Mouse (Mus musculus) naive thymus-derived CD4-positive, alpha-beta T cell, adult 2 months (primary cell): ENCODE measurements around the gene Parp14.

Source experiments
- DNase-seq: peaks from one replicate; pipeline ENCODE4 v3.0.0-alpha.2; 2011; ENCODE audit warnings: low read depth

Gene Parp14

GRCm38 (mm10) chr16:35787163-35787562, 84.2 kb downstream of the Parp14 start:
- DNase-seq, result no peak

- no peak for DNase-seq
These were observed 87.1 kb downstream of the Parp14 start for GRCm38 (mm10) chr16:35784134-35784725.

- peak; percentile 41 for DNase-seq
These were observed 88.2 kb downstream of the Parp14 start for GRCm38 (mm10) chr16:35783207-35783573.
